Mouse (Mus musculus) small intestine, adult 2 months (tissue): ENCODE data around the gene Akap5. TPM values are rescaled to one million over a fixed set of nuclear protein-coding genes. Genes with fewer than 3 reads are reported as not detected.
A peak's percentile ranks its signal among the peaks of the same experiment; 100 is the strongest.

Experiments used
- H3K27ac ChIP-seq: fragments of 200-500 bp; 2 replicates; pipeline ENCODE4 v1.5.1; 2012; ENCODE audit warnings: low read depth, low read length, control low read depth, inconsistent platforms; ENCODE audit not compliant: insufficient read depth
- H3K27me3 ChIP-seq: fragments of 200-500 bp; 2 replicates; pipeline ENCODE4 v1.6.1; 2012; ENCODE audit warnings: mild to moderate bottlenecking, moderate library complexity, low read length, inconsistent platforms; ENCODE audit not compliant: control insufficient read depth, insufficient read depth
- H3K36me3 ChIP-seq: fragments of 200-500 bp; 2 replicates; pipeline ENCODE4 v1.6.1; 2012; ENCODE audit warnings: mild to moderate bottlenecking, low read length, control low read depth, inconsistent platforms; ENCODE audit not compliant: control insufficient read depth, insufficient read depth
- H3K4me1 ChIP-seq: fragments of 200-500 bp; 2 replicates; pipeline ENCODE4 v1.6.1; 2012; ENCODE audit warnings: low read length, inconsistent platforms, mixed read lengths; ENCODE audit not compliant: control insufficient read depth, insufficient read depth, insufficient read length
- H3K4me3 ChIP-seq: fragments of 200-500 bp; 2 replicates; pipeline ENCODE4 v1.5.1; 2012; ENCODE audit warnings: low read depth, mild to moderate bottlenecking, control low read depth, inconsistent platforms, low read length, moderate library complexity
- CTCF ChIP-seq: fragments of 200-500 bp; IDR thresholded peaks from 2 replicates; pipeline ENCODE4 v1.5.1; 2012; ENCODE audit warnings: low read depth, mild to moderate bottlenecking, control low read depth, inconsistent platforms, low read length, moderate library complexity, mixed read lengths; ENCODE audit not compliant: insufficient replicate concordance, insufficient read length; ENCODE audit errors: extremely low read depth
- POLR2A ChIP-seq: fragments of 200-500 bp; IDR thresholded peaks from 2 replicates; pipeline ENCODE4 v1.6.1; 2012; ENCODE audit warnings: low read depth, mild to moderate bottlenecking, control low read depth, inconsistent platforms, low read length, moderate library complexity
- WGBS: fragments of 180-500 bp; shearing (Covaris S2); methylation state at CpG from one replicate; pipeline ENCODE4 v1.1.7; 2018; 5-methylcytosine and 5-hydroxymethylcytosine counted together
- polyA plus RNA-seq: library from polyadenylated mRNA; depleted of rRNA; stranded (reverse); fragments of >200 nt; gene quantifications from 2 replicates; pipeline ENCODE4 v1.2.3, GENCODE M21; 2012

The Akap5 gene
- polyA plus RNA-seq, 1 experiment, result 0.04 TPM

GRCm38 (mm10) chr12:76372881-76373818, 48.5 kb downstream of the Akap5 start:
- Histone ChIP-seq H3K4me1 (peaks cover 7% of the 10 kb centered on the region; the same call in 1 of the 2 replicates), H3K27ac (no peak overlapping the region), H3K27me3 (no peaks in the 10 kb centered on the region), H3K36me3 (no peaks in the 10 kb centered on the region), H3K4me3 (no peak overlapping the region)
- TF ChIP-seq POLR2A (no peak), CTCF (no peak; the same call in 1 of the 2 replicates)
- 57% methylated on average over 6 of the region's 7 CpGs for WGBS

GRCm38 (mm10) chr12:76373991-76374390, 49.3 kb downstream of the Akap5 start:
- Histone ChIP-seq H3K4me1 (peaks cover 7% of the 10 kb centered on the region; the same call in 1 of the 2 replicates), H3K27ac (no peak overlapping the region), H3K27me3 (no peaks in the 10 kb centered on the region), H3K4me3 (no peak overlapping the region), H3K36me3 (no peaks in the 10 kb centered on the region)
- no peak for TF ChIP-seq CTCF
- no peak for TF ChIP-seq POLR2A
- WGBS, result 76% methylated on average over 6 of the region's 6 CpGs

GRCm38 (mm10) chr12:76374911-76375310, 50.2 kb downstream of the Akap5 start:
- Histone ChIP-seq H3K4me3 (no peak overlapping the region), H3K4me1 (peaks cover 7% of the 10 kb centered on the region; the same call in 1 of the 2 replicates), H3K27me3 (no peaks in the 10 kb centered on the region), H3K27ac (no peak overlapping the region), H3K36me3 (no peaks in the 10 kb centered on the region)
- 83% methylated on average over 4 of the region's 4 CpGs for WGBS
- TF ChIP-seq CTCF, result no peak
- no peak for TF ChIP-seq POLR2A

GRCm38 (mm10) chr12:76375506-76375905, 50.8 kb downstream of the Akap5 start:
- WGBS, result 82% methylated on average over 3 of the region's 3 CpGs
- H3K36me3 ChIP-seq, result no peaks in the 10 kb centered on the region
- H3K4me1 ChIP-seq, result peaks cover 7% of the 10 kb centered on the region; the same call in 1 of the 2 replicates
- H3K4me3 ChIP-seq, result no peak overlapping the region
- no peaks in the 10 kb centered on the region for H3K27me3 ChIP-seq
- no peak for TF ChIP-seq POLR2A
- no peak for TF ChIP-seq CTCF
- no peak overlapping the region for H3K27ac ChIP-seq

- Histone ChIP-seq H3K27me3 (no peaks in the 10 kb centered on the region), H3K36me3 (no peaks in the 10 kb centered on the region), H3K4me1 (peaks cover 7% of the 10 kb centered on the region; the same call in 1 of the 2 replicates), H3K4me3 (no peak overlapping the region), H3K27ac (no peak overlapping the region)
- TF ChIP-seq POLR2A, result no peak
- peak; percentile 61; the same call in 1 of the 2 replicates for TF ChIP-seq CTCF
- WGBS, result 36% methylated on average over 7 of the region's 7 CpGs
These were observed 52.0 kb downstream of the Akap5 start for GRCm38 (mm10) chr12:76376649-76377048.

GRCm38 (mm10) chr12:76377059-76377458, 52.4 kb downstream of the Akap5 start:
- Histone ChIP-seq H3K27me3 (no peaks in the 10 kb centered on the region), H3K36me3 (no peaks in the 10 kb centered on the region), H3K4me1 (peaks cover 7% of the 10 kb centered on the region; the same call in 1 of the 2 replicates), H3K27ac (no peak overlapping the region), H3K4me3 (no peak overlapping the region)
- WGBS, result 92% methylated on average over 6 of the region's 6 CpGs
- TF ChIP-seq CTCF, result no peak
- TF ChIP-seq POLR2A, result no peak

GRCm38 (mm10) chr12:76377726-76378125, 53.0 kb downstream of the Akap5 start:
- H3K27me3 ChIP-seq, result no peaks in the 10 kb centered on the region
- no peak overlapping the region for H3K4me3 ChIP-seq
- no peak overlapping the region for H3K27ac ChIP-seq
- TF ChIP-seq POLR2A, result no peak
- no peak for TF ChIP-seq CTCF
- H3K36me3 ChIP-seq, result no peaks in the 10 kb centered on the region
- peaks cover 5% of the 10 kb centered on the region; the same call in 1 of the 2 replicates for H3K4me1 ChIP-seq
- WGBS, result 84% methylated on average over 3 of the region's 3 CpGs

GRCm38 (mm10) chr12:76378556-76378955, 53.9 kb downstream of the Akap5 start:
- no peaks in the 10 kb centered on the region for H3K27me3 ChIP-seq
- H3K4me3 ChIP-seq, result no peak overlapping the region
- H3K27ac ChIP-seq, result no peak overlapping the region
- H3K4me1 ChIP-seq, result peaks cover 5% of the 10 kb centered on the region; the same call in 1 of the 2 replicates
- no peaks in the 10 kb centered on the region for H3K36me3 ChIP-seq
- WGBS, result 89% methylated on average over 5 of the region's 5 CpGs
- TF ChIP-seq CTCF, result no peak
- no peak for TF ChIP-seq POLR2A
